Mouse (Mus musculus): Measurements from ENCODE around the gene Prdx1. TPM values are rescaled to one million over a fixed set of nuclear protein-coding genes. Genes with fewer than 3 reads are reported as not detected.
A peak's percentile ranks its signal among the peaks of the same experiment; 100 is the strongest.
"Not testable (repeated sequence)": the region's sequence is repeated elsewhere in the genome, so short reads cannot be mapped to it uniquely, and the experiment has no call there.

The Prdx1 gene
- polyA plus RNA-seq, 1 experiment from 2014 or later = 1,494 TPM

DNA sequence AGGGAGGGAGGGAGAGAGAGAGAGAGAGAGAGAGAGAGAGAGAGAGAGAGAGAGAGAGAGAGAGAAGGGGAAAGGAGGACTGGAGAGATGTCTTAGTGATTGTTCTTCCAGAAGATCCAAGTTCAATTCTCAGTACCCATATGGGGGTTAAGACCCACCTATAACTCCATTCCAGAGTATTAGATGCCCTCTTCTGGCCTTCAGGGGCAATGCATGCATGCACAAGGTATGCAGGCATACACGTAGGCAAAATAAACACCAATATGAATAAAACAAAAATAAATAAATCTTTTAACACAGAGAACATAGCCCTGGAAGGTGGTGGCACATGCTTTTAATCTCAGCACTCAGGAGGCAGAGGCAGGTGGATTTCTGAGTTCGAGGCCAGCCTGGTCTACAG, 16.1 kb upstream of the Prdx1 start:
- Histone ChIP-seq H3K9ac (ENCODE audit: low read length) (no peak overlapping the region), H3K27ac (ENCODE audit: low read length) (no peak overlapping the region), H3K36me3 (ENCODE audit: control insufficient read depth, insufficient read depth, low read length) (no peaks in the 10 kb centered on the region), H3K4me2 (ENCODE audit: low read depth, low read length) (no peak overlapping the region), H3K4me3 (ENCODE audit: low read length) (no peak overlapping the region), H3K27me3 (ENCODE audit: control insufficient read depth, insufficient read depth, low read depth, low read length) (no peaks in the 10 kb centered on the region), H3K9me3 (ENCODE audit: control insufficient read depth, low read length) (no peaks in the 10 kb centered on the region), H3K4me1 (replicated peaks; ENCODE audit: control insufficient read depth, insufficient read depth, low read length) (peaks cover 6% of the 10 kb centered on the region; the same call in 1 of the 2 replicates)
- ATAC-seq (ENCODE audit: low read depth) = no peak
- WGBS = 58% methylated on average over 2 of the region's 2 CpGs

DNA sequence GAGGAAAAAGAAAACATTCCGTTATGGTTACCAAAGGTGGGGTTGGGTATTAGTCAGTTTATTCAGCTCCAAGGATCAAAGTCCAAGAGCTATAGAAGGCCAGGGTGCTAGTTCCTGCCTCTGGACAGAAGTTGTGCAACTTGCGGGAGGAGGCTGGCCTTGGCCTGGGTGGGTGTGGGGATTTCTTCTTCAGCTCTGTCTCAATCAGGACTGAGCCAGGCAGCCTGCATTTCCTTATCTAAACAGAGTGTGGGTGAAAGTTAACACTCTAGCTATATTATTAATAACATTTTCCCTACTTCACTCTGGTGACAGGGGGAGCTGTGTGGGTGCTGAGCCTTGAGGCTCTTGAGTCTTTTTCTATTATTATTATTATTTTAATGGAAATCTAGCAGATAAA, 12.6 kb upstream of the Prdx1 start:
- Histone ChIP-seq H3K4me3 (ENCODE audit: low read length) (no peak overlapping the region), H3K9ac (ENCODE audit: low read length) (no peak overlapping the region), H3K4me2 (ENCODE audit: low read depth, low read length) (no peak overlapping the region), H3K9me3 (ENCODE audit: control insufficient read depth, low read length) (no peaks in the 10 kb centered on the region), H3K4me1 (replicated peaks; ENCODE audit: control insufficient read depth, insufficient read depth, low read length) (peaks cover 6% of the 10 kb centered on the region; the same call in 1 of the 2 replicates), H3K36me3 (ENCODE audit: control insufficient read depth, insufficient read depth, low read length) (no peaks in the 10 kb centered on the region), H3K27me3 (ENCODE audit: control insufficient read depth, insufficient read depth, low read depth, low read length) (no peaks in the 10 kb centered on the region), H3K27ac (ENCODE audit: low read length) (no peak overlapping the region)
- 18% methylated on average over 2 of the region's 2 CpGs for WGBS
- ATAC-seq (ENCODE audit: low read depth) = peak; percentile 95

DNA sequence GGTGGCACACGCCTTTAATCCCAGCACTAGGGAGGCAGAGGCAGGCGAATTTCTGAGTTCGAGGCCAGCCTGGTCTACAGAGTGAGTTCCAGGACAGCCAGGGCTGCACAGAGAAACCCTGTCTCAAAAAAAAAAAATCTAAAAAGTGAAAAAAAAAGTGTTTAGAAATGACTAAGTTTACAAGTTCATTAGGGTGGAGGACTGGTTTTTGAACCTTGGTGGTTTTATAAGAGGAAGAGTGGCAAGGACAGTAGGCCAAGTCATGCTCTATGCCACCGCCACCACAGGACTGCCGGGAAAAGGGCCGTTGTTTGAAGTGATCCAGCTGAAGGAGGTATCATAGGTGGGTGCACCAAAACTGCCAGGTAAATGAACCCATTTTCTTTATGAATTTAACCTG, 10.6 kb upstream of the Prdx1 start:
- not testable (repeated sequence) for H3K27me3 ChIP-seq (ENCODE audit: control insufficient read depth, insufficient read depth, low read depth, low read length); ATAC-seq (ENCODE audit: low read depth); H3K4me2 ChIP-seq (ENCODE audit: low read depth, low read length); H3K9ac ChIP-seq (ENCODE audit: low read length); H3K27ac ChIP-seq (ENCODE audit: low read length); H3K4me1 ChIP-seq (replicated peaks; ENCODE audit: control insufficient read depth, insufficient read depth, low read length); H3K36me3 ChIP-seq (ENCODE audit: control insufficient read depth, insufficient read depth, low read length); H3K9me3 ChIP-seq (ENCODE audit: control insufficient read depth, low read length); H3K4me3 ChIP-seq (ENCODE audit: low read length)
- 85% methylated on average over 6 of the region's 6 CpGs for WGBS

DNA sequence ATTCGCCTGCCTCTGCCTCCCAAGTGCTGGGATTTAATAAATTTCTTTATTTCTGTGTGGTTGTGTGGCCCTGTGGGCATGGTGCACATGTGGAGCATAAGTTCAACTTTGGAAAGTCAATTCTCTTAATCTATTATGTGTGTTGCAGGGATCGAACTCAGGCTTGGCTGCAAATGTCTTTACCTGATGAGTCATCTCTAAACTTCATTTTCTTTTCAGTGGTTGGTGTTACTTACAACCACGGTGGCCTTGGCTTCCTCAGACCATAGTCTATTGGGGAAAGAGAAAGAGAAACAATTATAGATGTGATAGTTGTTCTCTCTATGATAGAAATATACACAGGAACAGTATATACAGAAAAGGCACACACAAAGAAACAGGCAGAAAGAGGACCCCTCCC, 9.3 kb upstream of the Prdx1 start:
- no peaks in the 10 kb centered on the region for H3K27me3 ChIP-seq (ENCODE audit: control insufficient read depth, insufficient read depth, low read depth, low read length)
- ATAC-seq (ENCODE audit: low read depth) = no peak
- no peak overlapping the region for H3K4me3 ChIP-seq (ENCODE audit: low read length)
- H3K36me3 ChIP-seq (ENCODE audit: control insufficient read depth, insufficient read depth, low read length) = no peaks in the 10 kb centered on the region
- H3K9me3 ChIP-seq (ENCODE audit: control insufficient read depth, low read length) = no peaks in the 10 kb centered on the region
- H3K4me1 ChIP-seq (replicated peaks; ENCODE audit: control insufficient read depth, insufficient read depth, low read length) = peaks cover 6% of the 10 kb centered on the region; the same call in 1 of the 2 replicates
- 76% methylated on average over 3 of the region's 3 CpGs for WGBS
- H3K9ac ChIP-seq (ENCODE audit: low read length) = no peak overlapping the region
- no peak overlapping the region for H3K27ac ChIP-seq (ENCODE audit: low read length)
- no peak overlapping the region for H3K4me2 ChIP-seq (ENCODE audit: low read depth, low read length)

DNA sequence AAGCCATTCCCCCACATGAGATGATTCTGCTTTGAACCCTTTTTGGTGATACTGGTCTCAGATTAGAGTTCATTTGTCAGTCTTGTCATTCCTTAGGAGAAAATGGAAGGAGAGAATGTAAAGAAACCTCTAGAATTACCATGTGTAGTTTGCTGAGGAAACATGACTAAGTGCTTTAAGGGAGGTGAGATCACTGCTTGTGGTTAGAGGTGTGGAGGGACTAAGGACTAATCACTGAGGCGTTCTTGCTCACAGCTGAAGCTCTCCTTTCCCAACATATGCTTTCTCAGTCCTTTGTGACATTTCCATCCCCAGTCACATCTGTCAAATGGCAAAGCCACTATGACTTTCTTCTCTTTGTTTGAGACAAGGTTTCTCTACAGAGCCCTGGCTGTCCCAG, 7.5 kb upstream of the Prdx1 start:
- WGBS = 72% methylated on average over 1 of the region's 1 CpGs
- no peaks in the 10 kb centered on the region for H3K27me3 ChIP-seq (ENCODE audit: control insufficient read depth, insufficient read depth, low read depth, low read length)
- H3K36me3 ChIP-seq (ENCODE audit: control insufficient read depth, insufficient read depth, low read length) = no peaks in the 10 kb centered on the region
- no peaks in the 10 kb centered on the region for H3K9me3 ChIP-seq (ENCODE audit: control insufficient read depth, low read length)
- ATAC-seq (ENCODE audit: low read depth) = no peak
- no peak overlapping the region for H3K4me2 ChIP-seq (ENCODE audit: low read depth, low read length)
- no peak overlapping the region for H3K9ac ChIP-seq (ENCODE audit: low read length)
- H3K27ac ChIP-seq (ENCODE audit: low read length) = no peak overlapping the region
- no peak overlapping the region for H3K4me3 ChIP-seq (ENCODE audit: low read length)
- peaks cover 4% of the 10 kb centered on the region; the same call in 1 of the 2 replicates for H3K4me1 ChIP-seq (replicated peaks; ENCODE audit: control insufficient read depth, insufficient read depth, low read length)

DNA sequence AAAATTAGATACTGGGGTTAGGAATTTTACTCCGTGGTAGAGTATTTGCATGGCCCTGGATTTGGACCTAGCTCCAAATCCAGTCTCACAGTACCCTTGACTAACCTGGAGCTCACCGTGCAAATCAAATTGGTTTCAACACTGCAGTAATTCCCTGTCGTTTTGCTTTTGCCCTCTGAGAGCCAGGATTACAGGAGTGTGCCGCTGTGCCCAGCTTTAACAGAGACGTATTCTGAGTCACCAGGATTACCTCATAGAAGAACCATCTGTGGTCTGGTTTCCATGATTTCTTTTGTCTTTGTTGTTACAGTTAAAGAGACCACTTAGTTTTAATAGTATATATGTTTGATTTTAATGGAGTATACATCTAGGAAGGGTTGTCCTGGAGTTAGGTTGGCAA, 6.2 kb upstream of the Prdx1 start:
- H3K4me2 ChIP-seq (ENCODE audit: low read depth, low read length) = no peak overlapping the region
- no peaks in the 10 kb centered on the region for H3K36me3 ChIP-seq (ENCODE audit: control insufficient read depth, insufficient read depth, low read length)
- 70% methylated on average over 5 of the region's 5 CpGs for WGBS
- no peak overlapping the region for H3K27ac ChIP-seq (ENCODE audit: low read length)
- no peaks in the 10 kb centered on the region for H3K9me3 ChIP-seq (ENCODE audit: control insufficient read depth, low read length)
- H3K4me3 ChIP-seq (ENCODE audit: low read length) = no peak overlapping the region
- H3K4me1 ChIP-seq (replicated peaks; ENCODE audit: control insufficient read depth, insufficient read depth, low read length) = no peaks in the 10 kb centered on the region
- H3K9ac ChIP-seq (ENCODE audit: low read length) = no peak overlapping the region
- H3K27me3 ChIP-seq (ENCODE audit: control insufficient read depth, insufficient read depth, low read depth, low read length) = no peaks in the 10 kb centered on the region
- ATAC-seq (ENCODE audit: low read depth) = no peak

DNA sequence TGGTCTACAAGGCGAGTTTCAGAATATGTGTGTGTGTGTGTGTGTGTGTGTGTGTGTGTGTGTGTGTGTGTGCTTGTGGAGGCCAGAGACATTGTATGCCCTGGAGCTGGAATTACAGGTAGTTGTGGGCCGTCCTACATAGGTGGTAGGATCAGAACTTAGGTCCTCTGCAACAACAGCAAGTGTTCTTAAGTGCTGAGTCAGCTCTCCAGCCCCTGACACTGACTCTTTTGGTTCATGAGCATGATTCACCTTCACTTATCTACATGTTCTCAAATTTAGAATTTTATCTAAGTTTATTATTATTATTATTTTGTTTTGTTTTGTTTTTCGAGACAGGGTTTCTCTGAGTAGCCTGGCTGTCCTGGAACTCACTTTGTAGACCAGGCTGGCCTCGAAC, 4.8 kb upstream of the Prdx1 start:
- not testable (repeated sequence) for H3K9me3 ChIP-seq (ENCODE audit: control insufficient read depth, low read length); H3K27me3 ChIP-seq (ENCODE audit: control insufficient read depth, insufficient read depth, low read depth, low read length); H3K4me2 ChIP-seq (ENCODE audit: low read depth, low read length); H3K4me1 ChIP-seq (replicated peaks; ENCODE audit: control insufficient read depth, insufficient read depth, low read length); H3K9ac ChIP-seq (ENCODE audit: low read length); H3K27ac ChIP-seq (ENCODE audit: low read length); ATAC-seq (ENCODE audit: low read depth); H3K36me3 ChIP-seq (ENCODE audit: control insufficient read depth, insufficient read depth, low read length); H3K4me3 ChIP-seq (ENCODE audit: low read length)
- 85% methylated on average over 4 of the region's 4 CpGs for WGBS

DNA sequence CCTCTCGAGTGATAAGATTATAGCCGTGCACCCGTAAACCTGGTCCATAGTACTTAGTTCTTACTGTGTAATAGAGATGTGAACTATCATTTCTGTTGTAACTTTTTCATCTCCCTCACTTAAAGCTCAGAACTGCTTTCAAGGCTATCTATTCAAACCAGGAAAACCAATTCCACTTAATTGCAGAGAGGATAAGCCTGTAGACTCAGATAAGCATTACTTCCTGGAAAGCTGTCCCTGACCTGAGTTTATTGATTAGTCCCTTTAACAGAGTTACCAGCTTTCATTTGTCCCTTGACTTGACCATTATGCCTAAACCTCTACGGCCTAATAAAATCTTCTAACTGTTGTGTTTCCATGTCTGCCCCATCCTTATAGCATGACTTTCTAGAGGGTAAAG, 1.4 kb upstream of the Prdx1 start:
- Histone ChIP-seq H3K9ac (ENCODE audit: low read length) (no peak overlapping the region), H3K27me3 (ENCODE audit: control insufficient read depth, insufficient read depth, low read depth, low read length) (no peaks in the 10 kb centered on the region), H3K4me2 (ENCODE audit: low read depth, low read length) (no peak overlapping the region), H3K36me3 (ENCODE audit: control insufficient read depth, insufficient read depth, low read length) (peaks cover 11% of the 10 kb centered on the region), H3K4me3 (ENCODE audit: low read length) (no peak overlapping the region), H3K27ac (ENCODE audit: low read length) (no peak overlapping the region), H3K4me1 (replicated peaks; ENCODE audit: control insufficient read depth, insufficient read depth, low read length) (peaks cover 14% of the 10 kb centered on the region), H3K9me3 (ENCODE audit: control insufficient read depth, low read length) (no peaks in the 10 kb centered on the region)
- 75% methylated on average over 4 of the region's 4 CpGs for WGBS
- ATAC-seq (ENCODE audit: low read depth) = no peak

DNA sequence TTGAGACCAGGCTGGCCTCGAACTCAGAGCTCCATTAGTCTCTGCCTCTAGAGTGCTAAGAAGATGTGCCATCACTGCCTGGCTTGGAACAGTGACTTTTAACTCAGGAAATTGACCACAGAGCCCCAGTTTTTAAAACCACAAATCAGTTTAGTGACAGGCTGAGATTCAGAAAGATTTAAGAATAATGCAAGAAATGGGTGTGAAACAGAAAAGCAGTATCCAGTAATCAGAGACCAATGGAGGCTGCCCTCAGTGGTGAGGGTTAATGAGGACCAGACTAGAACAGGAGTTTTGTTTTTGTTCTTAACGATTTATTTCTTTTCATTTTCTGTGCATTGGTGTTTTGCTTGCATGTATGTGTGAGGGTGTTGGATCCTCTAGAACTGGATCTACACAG, 679 bp upstream of the Prdx1 start:
- Histone ChIP-seq H3K4me3 (ENCODE audit: low read length) (no peak overlapping the region; the same call in 1 of the 2 replicates), H3K9me3 (ENCODE audit: control insufficient read depth, low read length) (no peaks in the 10 kb centered on the region), H3K27ac (ENCODE audit: low read length) (peak overlapping the region; percentile 98), H3K4me1 (replicated peaks; ENCODE audit: control insufficient read depth, insufficient read depth, low read length) (peaks cover 14% of the 10 kb centered on the region), H3K27me3 (ENCODE audit: control insufficient read depth, insufficient read depth, low read depth, low read length) (no peaks in the 10 kb centered on the region), H3K36me3 (ENCODE audit: control insufficient read depth, insufficient read depth, low read length) (peaks cover 17% of the 10 kb centered on the region), H3K9ac (ENCODE audit: low read length) (peak overlapping the region; percentile 87; the same call in 1 of the 2 replicates), H3K4me2 (ENCODE audit: low read depth, low read length) (peak overlapping the region; percentile 78; the same call in 1 of the 2 replicates)
- 72% methylated on average over 2 of the region's 2 CpGs for WGBS
- ATAC-seq (ENCODE audit: low read depth) = no peak

DNA sequence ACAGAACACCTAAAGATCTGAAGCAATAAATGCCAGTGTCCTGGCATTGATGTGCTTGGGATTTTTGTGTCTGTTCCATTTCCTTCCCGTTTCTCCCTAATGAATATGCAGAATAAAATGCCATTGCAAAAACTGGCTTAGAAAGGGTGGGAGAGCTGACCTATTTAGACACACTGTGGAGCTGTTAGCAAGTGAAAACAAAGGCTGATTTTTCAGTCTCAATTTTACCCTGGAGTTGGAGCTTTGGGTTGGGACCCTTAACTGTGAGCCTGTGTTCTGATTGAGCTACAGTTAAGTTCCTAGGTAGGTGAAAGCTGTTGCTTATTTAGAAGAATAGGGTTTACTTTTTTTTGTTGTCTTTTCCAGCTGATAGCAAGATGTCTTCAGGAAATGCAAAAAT, 1.7 kb downstream of the Prdx1 start:
- Histone ChIP-seq H3K4me2 (ENCODE audit: low read depth, low read length) (peak overlapping the region; percentile 78), H3K27me3 (ENCODE audit: control insufficient read depth, insufficient read depth, low read depth, low read length) (no peaks in the 10 kb centered on the region), H3K36me3 (ENCODE audit: control insufficient read depth, insufficient read depth, low read length) (peaks cover 20% of the 10 kb centered on the region), H3K4me1 (replicated peaks; ENCODE audit: control insufficient read depth, insufficient read depth, low read length) (peaks cover 17% of the 10 kb centered on the region), H3K27ac (ENCODE audit: low read length) (no peak overlapping the region), H3K4me3 (ENCODE audit: low read length) (peak overlapping the region; percentile 80), H3K9me3 (ENCODE audit: control insufficient read depth, low read length) (no peaks in the 10 kb centered on the region), H3K9ac (ENCODE audit: low read length) (peak overlapping the region; percentile 87)
- no peak for ATAC-seq (ENCODE audit: low read depth)
- WGBS = 21% methylated on average over 1 of the region's 1 CpGs
